8 mouse cellular contexts compared by ENCODE assay signal in the genomic region with DNA sequence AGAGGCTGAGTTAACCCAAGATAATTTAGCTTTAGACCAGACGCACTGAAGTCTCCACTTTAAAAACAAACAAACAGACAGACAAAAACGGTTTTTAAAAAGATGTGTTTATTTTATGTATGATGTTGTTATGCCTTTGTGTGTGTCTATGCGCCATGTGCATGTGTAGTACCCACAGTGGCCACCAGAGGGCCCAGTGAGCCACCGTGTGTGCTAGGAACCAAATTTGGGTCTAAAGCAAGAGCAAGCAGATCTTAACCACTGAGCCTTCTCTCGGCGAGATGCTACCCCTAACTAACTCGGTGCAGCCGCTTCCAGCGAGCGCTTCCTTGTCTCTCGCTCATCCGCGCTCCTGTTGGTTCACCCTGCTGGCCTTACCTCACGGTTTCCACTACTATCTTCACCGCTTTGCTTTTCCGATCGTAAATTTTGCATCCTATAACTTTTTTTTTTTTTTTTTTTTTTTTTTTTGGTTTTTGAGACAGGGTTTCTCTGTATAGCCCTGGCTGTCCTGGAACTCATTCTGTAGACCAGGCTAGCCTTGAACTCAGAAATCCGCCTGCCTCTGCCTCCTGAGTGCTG.
A peak's percentile ranks its signal among the peaks of the same experiment; 100 is the strongest.
DNase-seq lines count a peak whose midpoint lies in the region; ATAC-seq lines count a peak whose summit lies in the region.

No protein-coding gene starts in this region.

- H3K9me3 ChIP-seq in forebrain, embryonic 11.5 days (ENCODE audit: control insufficient read depth, low read length) = no peaks in the 10 kb centered on the region; the same call in 1 of the 2 replicates
- no peaks in the 10 kb centered on the region for H3K9me3 ChIP-seq in forebrain, embryonic 15.5 days

- H3K27me3 ChIP-seq in forebrain, embryonic 11.5 days (ENCODE audit: control insufficient read depth, insufficient read depth, low read length) = no peaks in the 10 kb centered on the region
- H3K27me3 ChIP-seq in forebrain, embryonic 15.5 days = no peaks in the 10 kb centered on the region

- H3K4me2 ChIP-seq in forebrain, embryonic 11.5 days (ENCODE audit: low read depth, low read length, severe bottlenecking) = no peak overlapping the region
- no peak overlapping the region for H3K4me2 ChIP-seq in forebrain, embryonic 15.5 days (replicated peaks)

- H3K27ac ChIP-seq in forebrain, embryonic 11.5 days (ENCODE audit: low read depth, low read length) = no peak overlapping the region
- H3K27ac ChIP-seq in forebrain, embryonic 15.5 days (replicated peaks) = no peak overlapping the region

- 66% methylated on average over 18 of the region's 18 CpGs for WGBS in forebrain, embryonic 11.5 days
- 76% methylated on average over 18 of the region's 18 CpGs for WGBS in forebrain, embryonic 15.5 days

- H3K4me1 ChIP-seq in forebrain, embryonic 11.5 days (replicated peaks; ENCODE audit: control insufficient read depth, insufficient read depth, low read length) = no peaks in the 10 kb centered on the region
- no peaks in the 10 kb centered on the region for H3K4me1 ChIP-seq in forebrain, embryonic 15.5 days

- no peak overlapping the region for H3K9ac ChIP-seq in forebrain, embryonic 11.5 days (ENCODE audit: low read length)
- no peak overlapping the region for H3K9ac ChIP-seq in forebrain, embryonic 15.5 days (replicated peaks)

- no peaks in the 10 kb centered on the region for H3K36me3 ChIP-seq in forebrain, embryonic 11.5 days (ENCODE audit: control insufficient read depth, insufficient read depth, low read length)
- H3K36me3 ChIP-seq in forebrain, embryonic 15.5 days = no peaks in the 10 kb centered on the region

- ATAC-seq in forebrain, embryonic 11.5 days (replicated peaks; ENCODE audit: low FRiP score) = no peak
- no peak for ATAC-seq in forebrain, embryonic 15.5 days (replicated peaks)
- ATAC-seq in activated CD4-positive, CD25-positive, alpha-beta regulatory T cell, adult 4 months = peak; percentile 54

- H3K4me3 ChIP-seq in forebrain, embryonic 11.5 days (ENCODE audit: low read depth, low read length) = no peak overlapping the region
- no peak overlapping the region for H3K4me3 ChIP-seq in forebrain, embryonic 15.5 days

- peak; percentile 70 for DNase-seq in forebrain, embryonic 11.5 days (ENCODE audit: low spot score)
- DNase-seq in 3T3-L1 (ENCODE audit: low read depth, low spot score) (peak; percentile 35), liver (peak; percentile 80)
- peak; percentile 69 to 82 for DNase-seq in spleen, postnatal 10 days (ENCODE audit: low spot score in 2 of 2)
- DNase-seq in cerebellum, postnatal 36 days = no peak
- no peak for DNase-seq in cerebellum, adult 18-20 months

Comparison
In these comparisons a context has a peak if more than half of its experiments do, and no peak if none do; other contexts are left out.
1. DNase-seq: peak in forebrain, embryonic 11.5 days (single experiment), 3T3-L1 (single experiment), liver (single experiment) and spleen, postnatal 10 days (2 of 2); none in cerebellum, postnatal 36 days (0 of 2) and cerebellum, adult 18-20 months (0 of 2).